Mouse (Mus musculus): Measurements from ENCODE around the gene Nrip2. TPM values are rescaled to one million over a fixed set of nuclear protein-coding genes. Genes with fewer than 3 reads are reported as not detected.

The Nrip2 gene
- total and polyA plus RNA-seq, 3 experiments: 1.6 to 2.6 (median 2.4) TPM

GRCm38 (mm10) chr6:128460729-128461503 is 61.8 kb downstream of the Nrip2 start:
- intact Hi-C loops (cut with DNase I): no loop called here
- no peaks in the 10 kb centered on the region for H3K36me3 ChIP-seq (ENCODE audit: control insufficient read depth, insufficient read depth, low read length)
- 81% methylated on average over 14 of the region's 14 CpGs for WGBS
- no peaks in the 10 kb centered on the region for H3K4me1 ChIP-seq (ENCODE audit: control insufficient read depth, insufficient read depth, low read length)
- no peak overlapping the region for H3K4me3 ChIP-seq
- no peak for DNase-seq
- no peaks in the 10 kb centered on the region for H3K27me3 ChIP-seq (ENCODE audit: control insufficient read depth, insufficient read depth, low read length)
- H3K27ac ChIP-seq: no peak overlapping the region
- no peak overlapping the region for H3K9ac ChIP-seq (ENCODE audit: low read depth, low read length)
- no peak for TF ChIP-seq CTCF (IDR thresholded peaks at IDR 0.05)
- TF ChIP-seq POLR2A (IDR thresholded peaks at IDR 0.05; ENCODE audit: insufficient read depth, low read depth, low read length): no peak
- TF ChIP-seq EP300 (IDR thresholded peaks at IDR 0.05; ENCODE audit: insufficient read depth, low read depth, low read length): no peak
- H3K79me2 ChIP-seq (replicated peaks; ENCODE audit: control insufficient read depth, insufficient read depth, low read length): no peaks in the 10 kb centered on the region

GRCm38 (mm10) chr6:128461606-128462005 is 62.5 kb downstream of the Nrip2 start:
- no peak for DNase-seq
- Histone ChIP-seq H3K36me3 (ENCODE audit: control insufficient read depth, insufficient read depth, low read length) (no peaks in the 10 kb centered on the region), H3K79me2 (replicated peaks; ENCODE audit: control insufficient read depth, insufficient read depth, low read length) (no peaks in the 10 kb centered on the region), H3K4me1 (ENCODE audit: control insufficient read depth, insufficient read depth, low read length) (no peaks in the 10 kb centered on the region), H3K4me3 (no peak overlapping the region), H3K27me3 (ENCODE audit: control insufficient read depth, insufficient read depth, low read length) (no peaks in the 10 kb centered on the region), H3K27ac (no peak overlapping the region), H3K9ac (ENCODE audit: low read depth, low read length) (no peak overlapping the region)
- intact Hi-C loops (cut with DNase I): no loop called here
- TF ChIP-seq POLR2A (IDR thresholded peaks at IDR 0.05; ENCODE audit: insufficient read depth, low read depth, low read length): no peak
- no peak for TF ChIP-seq EP300 (IDR thresholded peaks at IDR 0.05; ENCODE audit: insufficient read depth, low read depth, low read length)
- TF ChIP-seq CTCF (IDR thresholded peaks at IDR 0.05): no peak

- Histone ChIP-seq H3K36me3 (ENCODE audit: control insufficient read depth, insufficient read depth, low read length) (no peaks in the 10 kb centered on the region), H3K27ac (no peak overlapping the region), H3K27me3 (ENCODE audit: control insufficient read depth, insufficient read depth, low read length) (no peaks in the 10 kb centered on the region), H3K4me1 (ENCODE audit: control insufficient read depth, insufficient read depth, low read length) (no peaks in the 10 kb centered on the region), H3K4me3 (no peak overlapping the region), H3K79me2 (replicated peaks; ENCODE audit: control insufficient read depth, insufficient read depth, low read length) (no peaks in the 10 kb centered on the region), H3K9ac (ENCODE audit: low read depth, low read length) (no peak overlapping the region)
- intact Hi-C loops (cut with DNase I): no loop called here
- WGBS: 74% methylated on average over 4 of the region's 4 CpGs
- DNase-seq: no peak
- TF ChIP-seq EP300 (IDR thresholded peaks at IDR 0.05; ENCODE audit: insufficient read depth, low read depth, low read length) (no peak), POLR2A (IDR thresholded peaks at IDR 0.05; ENCODE audit: insufficient read depth, low read depth, low read length) (no peak), CTCF (IDR thresholded peaks at IDR 0.05) (no peak)
These were observed 65.9 kb downstream of the Nrip2 start for GRCm38 (mm10) chr6:128464996-128465395.

Other genes starting within 250 kb of the Nrip2 start
- gene Tead4, start 98.5 kb upstream of the Nrip2 start, total RNA-seq (2021): 1 to 10 TPM; 3.3 to 3.7 TPM
- gene Tead4, start 98.5 kb upstream of the Nrip2 start, polyA plus RNA-seq (2012; rRNA removed): 0.98 and 1.8 TPM in 2 replicates
- 1 to 10 TPM; 5.4 to 6.4 TPM for gene Tulp3, start 43.4 kb upstream of the Nrip2 start, total RNA-seq (2021)
- 10.2 and 11.2 TPM in 2 replicates for gene Tulp3, start 43.4 kb upstream of the Nrip2 start, polyA plus RNA-seq (2012; rRNA removed)
- gene Rhno1, start 36.4 kb upstream of the Nrip2 start, total RNA-seq (2021): 1 to 10 TPM; 7.8 to 9.2 TPM
- gene Rhno1, start 36.4 kb upstream of the Nrip2 start, polyA plus RNA-seq (2012; rRNA removed): 5.8 and 6.6 TPM in 2 replicates
- under 1 TPM; 0.65 to 0.89 TPM for gene Foxm1, start 36.3 kb upstream of the Nrip2 start, total RNA-seq (2021)
- 0.80 and 1.6 TPM in 2 replicates for gene Foxm1, start 36.3 kb upstream of the Nrip2 start, polyA plus RNA-seq (2012; rRNA removed)
- gene Tex52, start 23.8 kb upstream of the Nrip2 start, total RNA-seq (2021): not detected
- 0.12 TPM in 1 of 2 replicates, not detected in the other for gene Tex52, start 23.8 kb upstream of the Nrip2 start, polyA plus RNA-seq (2012; rRNA removed)
- gene Gm44596, start 23.8 kb upstream of the Nrip2 start, total RNA-seq (2021): not detected
- gene Gm44596, start 23.8 kb upstream of the Nrip2 start, polyA plus RNA-seq (2012; rRNA removed): not detected in 2 replicates
- gene Itfg2, start 25.6 kb downstream of the Nrip2 start, total RNA-seq (2021): 10 to 100 TPM; 17.0 to 21.2 TPM
- gene Itfg2, start 25.6 kb downstream of the Nrip2 start, polyA plus RNA-seq (2012; rRNA removed): 11.9 and 21.5 TPM in 2 replicates
- gene Fkbp4, start 39.4 kb downstream of the Nrip2 start, total RNA-seq (2021): 100 to 1,000 TPM; 351 to 359 TPM
- gene Fkbp4, start 39.4 kb downstream of the Nrip2 start, polyA plus RNA-seq (2012; rRNA removed): 206 and 250 TPM in 2 replicates
- gene Pzp, start 127.4 kb downstream of the Nrip2 start, total RNA-seq (2021): 1 to 10 TPM; 1.9 to 3.0 TPM
- gene Pzp, start 127.4 kb downstream of the Nrip2 start, polyA plus RNA-seq (2012; rRNA removed): 0.57 and 2.0 TPM in 2 replicates
- not detected for gene A2ml1, start 182.3 kb downstream of the Nrip2 start, total RNA-seq (2021)
- 1.6 TPM in 1 of 2 replicates, not detected in the other for gene A2ml1, start 182.3 kb downstream of the Nrip2 start, polyA plus RNA-seq (2012; rRNA removed)
- gene Klrb1a, start 224.2 kb downstream of the Nrip2 start, total RNA-seq (2021): not detected
- gene Klrb1a, start 224.2 kb downstream of the Nrip2 start, polyA plus RNA-seq (2012; rRNA removed): 0.20 and 0.59 TPM in 2 replicates